23 mouse cellular contexts compared by ENCODE assay signal in the genomic region with DNA sequence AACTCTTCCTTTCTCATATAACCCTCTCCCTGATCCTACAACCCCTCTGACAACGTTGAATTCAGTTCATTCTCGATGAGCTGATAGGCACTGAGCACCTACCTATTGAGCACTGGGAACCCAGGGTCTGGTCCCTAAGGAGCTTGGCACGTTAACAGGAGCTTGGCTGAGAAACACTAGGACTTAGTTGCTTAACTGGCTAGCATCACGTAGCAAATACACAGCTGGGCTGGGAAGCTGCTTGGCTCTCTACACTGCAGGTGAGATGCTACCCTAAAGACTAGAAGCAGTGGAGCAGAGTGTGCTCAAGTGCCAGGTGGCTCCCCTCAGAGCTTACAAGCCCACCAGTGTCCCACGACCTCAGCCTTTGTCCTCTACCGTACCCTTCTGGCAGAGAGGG. TPM values are rescaled to one million over a fixed set of nuclear protein-coding genes. Genes with fewer than 3 reads are reported as not detected.
DNase-seq lines count a peak whose midpoint lies in the region; ATAC-seq and TF ChIP-seq lines count a peak whose summit lies in the region.
"Had no signal": no experiment of that assay in that cellular context is flagged by ENCODE, and none has a peak within 500 bp of the region (broad histone marks: within the 10 kb centered on the region; RNA-seq: fewer than 3 reads in every experiment).

No protein-coding gene starts in this region.

- intact Hi-C loops in gastrocnemius, adult 2 months (cut with DNase I) = no loop called here
- intact Hi-C loops in gastrocnemius, postnatal 14 days (cut with DNase I; ENCODE audit: low total_unique reads) = no loop called here

- TF ChIP-seq EP300 in lung, postnatal 0 days (IDR thresholded peaks at IDR 0.05) = no peak

- 39% methylated on average over 6 of the region's 6 CpGs for WGBS in kidney, embryonic 14.5 days
- 45% methylated on average over 6 of the region's 6 CpGs for WGBS in lung, postnatal 0 days
- WGBS in small intestine, adult 2 months = 52% methylated on average over 6 of the region's 6 CpGs

- TF ChIP-seq POLR2A in small intestine, adult 2 months (IDR thresholded peaks at IDR 0.05; ENCODE audit: low read depth, low read length) = no peak

- no peak overlapping the region for H3K9ac ChIP-seq in kidney, embryonic 14.5 days (ENCODE audit: low read depth, low read length)
- H3K9ac ChIP-seq in lung, postnatal 0 days (replicated peaks; ENCODE audit: low read depth) = no peak overlapping the region
- H3K9ac ChIP-seq: embryonic facial prominence, embryonic 15.5 days; heart, embryonic 15.5 days; hindbrain, embryonic 15.5 days; stomach, embryonic 15.5 days had no signal

- ATAC-seq in kidney, embryonic 14.5 days (ENCODE audit: low FRiP score, low TSS enrichment) = 0 out of 2 replicates have a peak, but pooled peaks have one; percentile 58
- ATAC-seq in lung, postnatal 0 days = 0 out of 2 replicates have a peak, but pooled peaks have one; percentile 9
- ATAC-seq: forebrain, embryonic 16.5 days; midbrain, embryonic 16.5 days had no signal

- no peaks in the 10 kb centered on the region for H3K27me3 ChIP-seq in kidney, embryonic 14.5 days (ENCODE audit: control insufficient read depth, insufficient read depth, low read length)
- H3K27me3 ChIP-seq in lung, postnatal 0 days (replicated peaks; ENCODE audit: insufficient read depth, low read length) = no peaks in the 10 kb centered on the region
- H3K27me3 ChIP-seq in small intestine, adult 2 months (ENCODE audit: control insufficient read depth, insufficient read depth, low read length) = no peaks in the 10 kb centered on the region
- H3K27me3 ChIP-seq: embryonic facial prominence, embryonic 15.5 days; hindbrain, embryonic 15.5 days; stomach, embryonic 15.5 days had no signal

- H3K9me3 ChIP-seq in kidney, embryonic 14.5 days (ENCODE audit: control insufficient read depth, low read length) = no peaks in the 10 kb centered on the region
- H3K9me3 ChIP-seq in lung, postnatal 0 days (ENCODE audit: low read length) = no peaks in the 10 kb centered on the region
- H3K9me3 ChIP-seq: embryonic facial prominence, embryonic 15.5 days; heart, embryonic 15.5 days; hindbrain, embryonic 15.5 days; stomach, embryonic 15.5 days had no signal

- H3K27ac ChIP-seq in gastrocnemius, adult 2 months = peak overlapping the region; percentile 31; the same call in 1 of the 2 replicates
- H3K27ac ChIP-seq in kidney, embryonic 14.5 days (ENCODE audit: low read depth, low read length) = no peak overlapping the region; the same call in 1 of the 2 replicates
- H3K27ac ChIP-seq in lung, postnatal 0 days (ENCODE audit: low read length) = no peak overlapping the region
- H3K27ac ChIP-seq in small intestine, adult 2 months (ENCODE audit: insufficient read depth, low read depth, low read length) = peak overlapping the region; percentile 44
- H3K27ac ChIP-seq: embryonic facial prominence, embryonic 15.5 days; heart, embryonic 15.5 days; hindbrain, embryonic 15.5 days; stomach, embryonic 15.5 days had no signal

- peaks cover 4% of the 10 kb centered on the region; the same call in 1 of the 2 replicates for H3K36me3 ChIP-seq in kidney, embryonic 14.5 days (ENCODE audit: control insufficient read depth, insufficient read depth, low read length)
- no peaks in the 10 kb centered on the region for H3K36me3 ChIP-seq in lung, postnatal 0 days (ENCODE audit: insufficient read depth, low read length)
- no peaks in the 10 kb centered on the region for H3K36me3 ChIP-seq in small intestine, adult 2 months (ENCODE audit: control insufficient read depth, insufficient read depth, low read length)
- H3K36me3 ChIP-seq: embryonic facial prominence, embryonic 15.5 days; heart, embryonic 15.5 days; hindbrain, embryonic 15.5 days; stomach, embryonic 15.5 days had no signal

- no peak for TF ChIP-seq CTCF in gastrocnemius, adult 2 months (IDR thresholded peaks at IDR 0.05)
- TF ChIP-seq CTCF in lung, postnatal 0 days (IDR thresholded peaks at IDR 0.05) = no peak
- no peak for TF ChIP-seq CTCF in small intestine, adult 2 months (IDR thresholded peaks at IDR 0.05; ENCODE audit: extremely low read depth, insufficient read length, insufficient replicate concordance, low read depth, low read length)

- peaks cover 15% of the 10 kb centered on the region for H3K4me1 ChIP-seq in kidney, embryonic 14.5 days (ENCODE audit: control insufficient read depth, insufficient read depth, low read length)
- H3K4me1 ChIP-seq in lung, postnatal 0 days (ENCODE audit: insufficient read depth, low read depth, low read length) = no peaks in the 10 kb centered on the region
- peaks cover 35% of the 10 kb centered on the region for H3K4me1 ChIP-seq in small intestine, adult 2 months (ENCODE audit: control insufficient read depth, insufficient read depth, insufficient read length, low read length)
- H3K4me1 ChIP-seq: hindbrain, embryonic 15.5 days had no signal

- no peak for DNase-seq in gastrocnemius, adult 2 months
- DNase-seq in gastrocnemius, postnatal 14 days = no peak
- no peak for DNase-seq in kidney, postnatal 36 days
- no peak for DNase-seq in lung, postnatal 0 days (ENCODE audit: low spot score)
- no peak for DNase-seq in lung, postnatal 4 days
- no peak for DNase-seq in thymus, adult 18-20 months
- DNase-seq: adrenal gland, postnatal 10 days; cerebellum, adult 18-20 months; cerebellum, postnatal 25 days; gastrocnemius, postnatal 25 days; heart, postnatal 36 days; lung, postnatal 36 days; right cerebral cortex, adult 18-20 months; right cerebral cortex, postnatal 4 days had no signal

- no peak overlapping the region for H3K4me3 ChIP-seq in gastrocnemius, adult 2 months
- H3K4me3 ChIP-seq in kidney, embryonic 14.5 days (ENCODE audit: low read length) = no peak overlapping the region
- no peak overlapping the region for H3K4me3 ChIP-seq in lung, postnatal 0 days (ENCODE audit: low read depth, low read length)
- H3K4me3 ChIP-seq in small intestine, adult 2 months (ENCODE audit: low read depth, low read length) = no peak overlapping the region
- H3K4me3 ChIP-seq: embryonic facial prominence, embryonic 15.5 days; heart, embryonic 15.5 days; hindbrain, embryonic 15.5 days; myocyte; stomach, embryonic 15.5 days had no signal

- no peak overlapping the region for H3K4me2 ChIP-seq in kidney, embryonic 14.5 days (replicated peaks; ENCODE audit: low read depth, low read length)
- no peak overlapping the region for H3K4me2 ChIP-seq in lung, postnatal 0 days (replicated peaks; ENCODE audit: low read depth, low read length)
- H3K4me2 ChIP-seq: embryonic facial prominence, embryonic 15.5 days; heart, embryonic 15.5 days; hindbrain, embryonic 15.5 days; stomach, embryonic 15.5 days had no signal

RNA-seq across cellular contexts. Expression of gene Lsm3, which starts 16.9 kb away (rescaled TPM):
- 10 to 100 TPM; 22.7 to 37.0 TPM for total RNA-seq in gastrocnemius, adult 2 months (2021)
- 10 to 100 TPM; 37.0 to 41.9 TPM for total RNA-seq in gastrocnemius, postnatal 14 days (2021)
- 332 and 459 TPM in 2 replicates for polyA plus RNA-seq in kidney, embryonic 14.5 days (2014; fragmentation: Nextera tagmentation; extraction: Ambion mirVana)
- 94.1 and 101 TPM in 2 replicates for polyA plus RNA-seq in lung, postnatal 0 days (2015; fragmentation: Nextera tagmentation; extraction: Ambion mirVana)
- 7.7 and 12.5 TPM in 2 replicates for polyA plus RNA-seq in small intestine, adult 2 months (2012; rRNA removed)

RNA-seq across cellular contexts. Expression of gene Xpc, which starts 17.0 kb away (rescaled TPM):
- total RNA-seq in gastrocnemius, adult 2 months (2021) = 1 to 10 TPM; 7.6 to 8.3 TPM
- total RNA-seq in gastrocnemius, postnatal 14 days (2021) = 1 to 10 TPM; 6.8 to 7.2 TPM
- 15.8 and 25.4 TPM in 2 replicates for polyA plus RNA-seq in kidney, embryonic 14.5 days (2014; fragmentation: Nextera tagmentation; extraction: Ambion mirVana)
- polyA plus RNA-seq in lung, postnatal 0 days (2015; fragmentation: Nextera tagmentation; extraction: Ambion mirVana) = 18.5 and 18.6 TPM in 2 replicates
- 1.7 and 4.2 TPM in 2 replicates for polyA plus RNA-seq in small intestine, adult 2 months (2012; rRNA removed)

RNA-seq across cellular contexts. Expression of gene Tmem43, which starts 59.2 kb away (rescaled TPM):
- 10 to 100 TPM; 21.0 to 25.3 TPM for total RNA-seq in gastrocnemius, adult 2 months (2021)
- 10 to 100 TPM; 37.5 to 41.7 TPM for total RNA-seq in gastrocnemius, postnatal 14 days (2021)
- 31.1 and 47.9 TPM in 2 replicates for polyA plus RNA-seq in kidney, embryonic 14.5 days (2014; fragmentation: Nextera tagmentation; extraction: Ambion mirVana)
- 59.3 and 69.4 TPM in 2 replicates for polyA plus RNA-seq in lung, postnatal 0 days (2015; fragmentation: Nextera tagmentation; extraction: Ambion mirVana)
- polyA plus RNA-seq in small intestine, adult 2 months (2012; rRNA removed) = 12.6 and 38.8 TPM in 2 replicates

RNA-seq across cellular contexts. Expression of gene Chchd4, which starts 59.3 kb away (rescaled TPM):
- 10 to 100 TPM in 1 of 2 experiments, 1 to 10 TPM in 1; 8.0 to 10.2 TPM for total RNA-seq in gastrocnemius, adult 2 months (2021)
- total RNA-seq in gastrocnemius, postnatal 14 days (2021) = 1 to 10 TPM; 8.0 to 8.7 TPM
- 31.7 and 33.1 TPM in 2 replicates for polyA plus RNA-seq in kidney, embryonic 14.5 days (2014; fragmentation: Nextera tagmentation; extraction: Ambion mirVana)
- polyA plus RNA-seq in lung, postnatal 0 days (2015; fragmentation: Nextera tagmentation; extraction: Ambion mirVana) = 16.3 and 16.5 TPM in 2 replicates
- polyA plus RNA-seq in small intestine, adult 2 months (2012; rRNA removed) = 4.3 and 6.2 TPM in 2 replicates

Comparison
In these comparisons a context has a peak if more than half of its experiments do, and no peak if none do; other contexts are left out.
1. H3K27ac ChIP-seq: peak in gastrocnemius, adult 2 months (single experiment) and small intestine, adult 2 months (single experiment); none in kidney, embryonic 14.5 days (single experiment) and lung, postnatal 0 days (single experiment).